Mouse (Mus musculus) spleen, embryonic (tissue): ENCODE results near the gene Ctsa.

ENCODE experiments used
- CTCF ChIA-PET: fragments of 350-600 bp; sonication (Branson Sonifier 250); formaldehyde crosslinking; loops from one replicate; lab custom pipeline; 2022; lab: Charles Lee

The Ctsa gene

GRCm38 (mm10) chr2:164834531-164834930 is 1.9 kb downstream of the Ctsa start:
- CTCF ChIA-PET = interaction anchor here (0.6 to 1.4 kb wide), 3 partner anchors 41 to 452 kb away, joined by 3 to 9 read pairs (median 3); no protein-coding TSS in a partner anchor

- CTCF ChIA-PET = interaction anchor here (0.6 to 1.4 kb wide), 5 partner anchors 35 to 453 kb away, joined by 3 to 15 read pairs (median 6); no protein-coding TSS in a partner anchor
Observed at GRCm38 (mm10) chr2:164835164-164835563, 2.5 kb downstream of the Ctsa start.

- CTCF ChIA-PET = interaction anchor here (0.6 to 0.7 kb wide), 2 partner anchors 16 to 1707 kb away, joined by 3 to 5 read pairs; no protein-coding TSS in a partner anchor
Observed at GRCm38 (mm10) chr2:164845782-164846181, 13.1 kb downstream of the Ctsa start.

- CTCF ChIA-PET = interaction anchor here (0.6 kb wide), 2 partner anchors 26 to 68 kb away, joined by 3 read pairs; no protein-coding TSS in a partner anchor
Observed at GRCm38 (mm10) chr2:164850061-164850460, 17.4 kb downstream of the Ctsa start.

- CTCF ChIA-PET = interaction anchor here (0.6 kb wide), 2 partner anchors 25 to 61 kb away, joined by 3 to 4 read pairs; no protein-coding TSS in a partner anchor
Observed at GRCm38 (mm10) chr2:164855572-164855971, 22.9 kb downstream of the Ctsa start.

- CTCF ChIA-PET = interaction anchor here (0.6 kb wide), 1 partner anchor 24 kb away, joined by 4 read pairs; no protein-coding TSS in a partner anchor
Observed at GRCm38 (mm10) chr2:164856309-164857100, 23.8 kb downstream of the Ctsa start.

- CTCF ChIA-PET = interaction anchor here (1.2 kb wide), 1 partner anchor 10 kb away, joined by 4 read pairs; no protein-coding TSS in a partner anchor
Observed at GRCm38 (mm10) chr2:164857101-164857821, 24.6 kb downstream of the Ctsa start, which contains the start of gene Pltp. Pltp (minus strand) TSS chr2:164857711.

- CTCF ChIA-PET = interaction anchor here (1.2 kb wide), 2 partner anchors 9 to 20 kb away, joined by 3 to 4 read pairs; no protein-coding TSS in a partner anchor
Observed at GRCm38 (mm10) chr2:164857842-164858553, 25.3 kb downstream of the Ctsa start.

- CTCF ChIA-PET = interaction anchor here (0.5 to 1.2 kb wide), 2 partner anchors 19 to 57 kb away, joined by 3 to 4 read pairs; no protein-coding TSS in a partner anchor
Observed at GRCm38 (mm10) chr2:164859155-164859554, 26.5 kb downstream of the Ctsa start.

GRCm38 (mm10) chr2:164859640-164860432 is 27.2 kb downstream of the Ctsa start:
- CTCF ChIA-PET = interaction anchor here (0.6 to 1.2 kb wide), 3 partner anchors 18 to 173 kb away, joined by 3 to 5 read pairs (median 3); no protein-coding TSS in a partner anchor

GRCm38 (mm10) chr2:164861094-164861493 is 28.4 kb downstream of the Ctsa start:
- CTCF ChIA-PET = no interaction called here

GRCm38 (mm10) chr2:164862179-164862861 is 29.6 kb downstream of the Ctsa start:
- CTCF ChIA-PET = no interaction called here

GRCm38 (mm10) chr2:164863411-164863810 is 30.7 kb downstream of the Ctsa start:
- CTCF ChIA-PET = interaction anchor here (0.6 to 0.7 kb wide), 2 partner anchors 85 to 1106 kb away, joined by 3 to 6 read pairs; no protein-coding TSS in a partner anchor

GRCm38 (mm10) chr2:164864593-164864992 is 31.9 kb downstream of the Ctsa start:
- CTCF ChIA-PET = interaction anchor here (0.6 kb wide), 1 partner anchor 30 kb away, joined by 3 read pairs; no protein-coding TSS in a partner anchor

GRCm38 (mm10) chr2:164866741-164867551 is 34.3 kb downstream of the Ctsa start:
- CTCF ChIA-PET = interaction anchor here (0.6 to 1.4 kb wide), 3 partner anchors 9 to 12 kb away, joined by 3 to 4 read pairs (median 3); partner anchors contain the start of gene Pltp

GRCm38 (mm10) chr2:164867566-164867965 is 34.9 kb downstream of the Ctsa start:
- CTCF ChIA-PET = interaction anchor here (1.4 kb wide), 2 partner anchors 10 to 11 kb away, joined by 3 to 4 read pairs; partner anchors contain the start of gene Pltp

- CTCF ChIA-PET = no interaction called here
Observed at GRCm38 (mm10) chr2:164868491-164868890, 35.8 kb downstream of the Ctsa start.
